Mouse (Mus musculus): Measurements from ENCODE around the gene Inpp5f.
A peak's percentile ranks its signal among the peaks of the same experiment; 100 is the strongest.

Gene Inpp5f

GRCm38 (mm10) chr7:128738041-128738440, 126.9 kb downstream of the Inpp5f start:
- no peak for DNase-seq (ENCODE audit: low read depth, low spot score)

GRCm38 (mm10) chr7:128739116-128739461, 128.0 kb downstream of the Inpp5f start:
- no peak for DNase-seq (ENCODE audit: low read depth, low spot score)

GRCm38 (mm10) chr7:128739462-128740277, 128.5 kb downstream of the Inpp5f start:
- DNase-seq (ENCODE audit: low read depth, low spot score), result peak; percentile 53

- peak; percentile 92 for DNase-seq (ENCODE audit: low read depth, low spot score)
Measured at GRCm38 (mm10) chr7:128740334-128740733, 129.2 kb downstream of the Inpp5f start, which contains the start of gene Mcmbp. Gene Mcmbp (minus strand): TSS chr7:128740495.

- DNase-seq (ENCODE audit: low read depth, low spot score), result no peak
Measured at GRCm38 (mm10) chr7:128743898-128744297, 132.8 kb downstream of the Inpp5f start.

- peak; percentile 99 for DNase-seq (ENCODE audit: low read depth, low spot score)
Measured at GRCm38 (mm10) chr7:128744684-128745485, 133.8 kb downstream of the Inpp5f start, which contains the start of gene Sec23ip. Gene Sec23ip (plus strand): TSS chr7:128744943.
